9 mouse cellular contexts compared by ENCODE assay signal in genomic region chr7:28595751-28596435, GRCm38 (mm10). TPM values are rescaled to one million over a fixed set of nuclear protein-coding genes. Genes with fewer than 3 reads are reported as not detected.
DNase-seq lines count a peak whose midpoint lies in the region; ATAC-seq lines count a peak whose summit lies in the region.
"Had no signal": no experiment of that assay in that cellular context is flagged by ENCODE, and none has a peak within 500 bp of the region (broad histone marks: within the 10 kb centered on the region; RNA-seq: fewer than 3 reads in every experiment).

No protein-coding gene starts in this region.

- ATAC-seq in hindbrain, embryonic 12.5 days (ENCODE audit: low FRiP score) = no peak
- ATAC-seq in hindbrain, embryonic 16.5 days = no peak
- ATAC-seq in hindbrain, embryonic 14.5 days (ENCODE audit: low FRiP score) = no peak
- ATAC-seq in midbrain, embryonic 14.5 days (ENCODE audit: low FRiP score, low TSS enrichment) = no peak
- ATAC-seq in CD4-positive, CD25-positive, alpha-beta regulatory T cell, adult 4 months = no peak

- H3K9me3 ChIP-seq in hindbrain, embryonic 12.5 days (replicated peaks) = no peaks in the 10 kb centered on the region
- no peaks in the 10 kb centered on the region for H3K9me3 ChIP-seq in hindbrain, embryonic 16.5 days (ENCODE audit: control insufficient read depth, low read length)
- no peaks in the 10 kb centered on the region for H3K9me3 ChIP-seq in hindbrain, embryonic 14.5 days (ENCODE audit: control insufficient read depth, low read length)
- no peaks in the 10 kb centered on the region for H3K9me3 ChIP-seq in midbrain, embryonic 14.5 days (ENCODE audit: control insufficient read depth, low read length)

- H3K36me3 ChIP-seq in hindbrain, embryonic 12.5 days = 0 out of 2 replicates have a peak, but pooled peaks cover 7% of the 10 kb centered on the region
- no peaks in the 10 kb centered on the region for H3K36me3 ChIP-seq in hindbrain, embryonic 16.5 days (ENCODE audit: control insufficient read depth, insufficient read depth, low read length)
- H3K36me3 ChIP-seq in hindbrain, embryonic 14.5 days (replicated peaks; ENCODE audit: control insufficient read depth, insufficient read depth) = no peaks in the 10 kb centered on the region
- H3K36me3 ChIP-seq in midbrain, embryonic 14.5 days (ENCODE audit: control insufficient read depth, insufficient read depth, low read length) = no peaks in the 10 kb centered on the region

- peaks cover 47% of the 10 kb centered on the region for H3K4me1 ChIP-seq in hindbrain, embryonic 12.5 days
- peaks cover 28% of the 10 kb centered on the region for H3K4me1 ChIP-seq in hindbrain, embryonic 16.5 days (ENCODE audit: control insufficient read depth, insufficient read depth, low read depth, low read length)
- H3K4me1 ChIP-seq in hindbrain, embryonic 14.5 days (replicated peaks; ENCODE audit: control insufficient read depth, insufficient read depth, low read length) = peaks cover 32% of the 10 kb centered on the region
- peaks cover 17% of the 10 kb centered on the region for H3K4me1 ChIP-seq in midbrain, embryonic 14.5 days (ENCODE audit: control insufficient read depth, insufficient read depth, low read length)

- H3K9ac ChIP-seq in hindbrain, embryonic 12.5 days = peak overlapping the region; percentile 76
- H3K9ac ChIP-seq in hindbrain, embryonic 16.5 days (ENCODE audit: low read depth, low read length) = no peak overlapping the region; the same call in 1 of the 2 replicates
- no peak overlapping the region for H3K9ac ChIP-seq in hindbrain, embryonic 14.5 days
- no peak overlapping the region for H3K9ac ChIP-seq in midbrain, embryonic 14.5 days (replicated peaks; ENCODE audit: low read length)

- H3K27ac ChIP-seq in hindbrain, embryonic 12.5 days = no peak overlapping the region
- H3K27ac ChIP-seq in hindbrain, embryonic 16.5 days (ENCODE audit: low read depth, low read length) = no peak overlapping the region
- no peak overlapping the region for H3K27ac ChIP-seq in hindbrain, embryonic 14.5 days
- H3K27ac ChIP-seq in midbrain, embryonic 14.5 days (replicated peaks; ENCODE audit: low read depth, low read length) = no peak overlapping the region

- 0 out of 2 replicates have a peak overlapping the region, but pooled peaks have one; percentile 65 for H3K4me3 ChIP-seq in hindbrain, embryonic 12.5 days
- no peak overlapping the region for H3K4me3 ChIP-seq in hindbrain, embryonic 16.5 days (ENCODE audit: low read length)
- no peak overlapping the region for H3K4me3 ChIP-seq in hindbrain, embryonic 14.5 days (replicated peaks; ENCODE audit: low read length)
- H3K4me3 ChIP-seq in midbrain, embryonic 14.5 days (replicated peaks; ENCODE audit: low read depth, low read length) = no peak overlapping the region

- no peaks in the 10 kb centered on the region for H3K27me3 ChIP-seq in hindbrain, embryonic 12.5 days
- H3K27me3 ChIP-seq in hindbrain, embryonic 16.5 days (replicated peaks; ENCODE audit: control insufficient read depth, insufficient read depth, low read length) = no peaks in the 10 kb centered on the region
- H3K27me3 ChIP-seq in hindbrain, embryonic 14.5 days (ENCODE audit: control insufficient read depth, insufficient read depth, low read length) = no peaks in the 10 kb centered on the region
- no peaks in the 10 kb centered on the region for H3K27me3 ChIP-seq in midbrain, embryonic 14.5 days (ENCODE audit: control insufficient read depth, insufficient read depth, low read length)

- WGBS in hindbrain, embryonic 12.5 days = 74% methylated on average over 8 of the region's 8 CpGs
- 61% methylated on average over 8 of the region's 8 CpGs for WGBS in hindbrain, embryonic 16.5 days
- WGBS in hindbrain, embryonic 14.5 days = 73% methylated on average over 8 of the region's 8 CpGs
- 77% methylated on average over 8 of the region's 8 CpGs for WGBS in midbrain, embryonic 14.5 days

- peak overlapping the region; percentile 79 for H3K4me2 ChIP-seq in hindbrain, embryonic 12.5 days (replicated peaks)
- H3K4me2 ChIP-seq in hindbrain, embryonic 16.5 days (ENCODE audit: low read length) = no peak overlapping the region
- H3K4me2 ChIP-seq in hindbrain, embryonic 14.5 days (replicated peaks) = peak overlapping the region; percentile 93
- H3K4me2 ChIP-seq in midbrain, embryonic 14.5 days (ENCODE audit: low read length) = peak overlapping the region; percentile 90

- peak; percentile 71 for DNase-seq in adrenal gland, postnatal 10 days
- no peak for DNase-seq in hindbrain, embryonic 14.5 days (ENCODE audit: low spot score)
- no peak for DNase-seq in midbrain, embryonic 14.5 days
- DNase-seq in gastrocnemius, postnatal 10 days = no peak
- DNase-seq in urinary bladder, postnatal 14 days (ENCODE audit: low spot score) = no peak

RNA-seq across cellular contexts. Expression of gene Samd4b, which starts 2.1 kb away (rescaled TPM):
- 35.6 and 38.6 TPM in 2 replicates for polyA plus RNA-seq in hindbrain, embryonic 12.5 days (2016; fragmentation: Nextera tagmentation; extraction: Ambion mirVana)
- polyA plus RNA-seq in hindbrain, embryonic 16.5 days (2015; fragmentation: Nextera tagmentation; extraction: Ambion mirVana) = 11.1 and 23.4 TPM in 2 replicates
- 10 to 100 TPM; 45.5 to 49.6 TPM for total RNA-seq in adrenal gland, postnatal 10 days (2021)
- 26.8 and 27.6 TPM in 2 replicates for polyA plus RNA-seq in hindbrain, embryonic 14.5 days (2014; fragmentation: Nextera tagmentation; extraction: Ambion mirVana)
- 27.2 and 29.5 TPM in 2 replicates for polyA plus RNA-seq in midbrain, embryonic 14.5 days (2014; fragmentation: Nextera tagmentation; extraction: Ambion mirVana)
- polyA plus RNA-seq in CD4-positive, CD25-positive, alpha-beta regulatory T cell, adult 4 months (2017; shearing (Covaris generic)) = 1 to 10 TPM; 7.4 to 7.5 TPM
- 10 to 100 TPM; 24.7 to 27.5 TPM for total RNA-seq in gastrocnemius, postnatal 10 days (2021)

RNA-seq across cellular contexts. Expression of gene Pak4, which starts 2.1 kb away (rescaled TPM):
- polyA plus RNA-seq in hindbrain, embryonic 12.5 days (2016; fragmentation: Nextera tagmentation; extraction: Ambion mirVana) = 31.8 and 34.3 TPM in 2 replicates
- polyA plus RNA-seq in hindbrain, embryonic 16.5 days (2015; fragmentation: Nextera tagmentation; extraction: Ambion mirVana) = 18.2 and 21.5 TPM in 2 replicates
- 10 to 100 TPM; 19.4 to 20.4 TPM for total RNA-seq in adrenal gland, postnatal 10 days (2021)
- 13.2 and 14.2 TPM in 2 replicates for polyA plus RNA-seq in hindbrain, embryonic 14.5 days (2014; fragmentation: Nextera tagmentation; extraction: Ambion mirVana)
- 12.3 and 15.6 TPM in 2 replicates for polyA plus RNA-seq in midbrain, embryonic 14.5 days (2014; fragmentation: Nextera tagmentation; extraction: Ambion mirVana)
- 1 to 10 TPM; 1.9 to 2.1 TPM for polyA plus RNA-seq in CD4-positive, CD25-positive, alpha-beta regulatory T cell, adult 4 months (2017; shearing (Covaris generic))
- 1 to 10 TPM; 5.5 to 7.0 TPM for total RNA-seq in gastrocnemius, postnatal 10 days (2021)

RNA-seq across cellular contexts. Expression of gene Acp7, which starts 35.2 kb away (rescaled TPM):
- polyA plus RNA-seq in hindbrain, embryonic 12.5 days (2016; fragmentation: Nextera tagmentation; extraction: Ambion mirVana) = 0.12 TPM in 1 of 2 replicates, not detected in the other
- polyA plus RNA-seq in hindbrain, embryonic 16.5 days (2015; fragmentation: Nextera tagmentation; extraction: Ambion mirVana) = 0.31 and 0.34 TPM in 2 replicates
- not detected for total RNA-seq in adrenal gland, postnatal 10 days (2021)
- polyA plus RNA-seq in hindbrain, embryonic 14.5 days (2014; fragmentation: Nextera tagmentation; extraction: Ambion mirVana) = 0.33 and 0.51 TPM in 2 replicates
- not detected in 2 replicates for polyA plus RNA-seq in midbrain, embryonic 14.5 days (2014; fragmentation: Nextera tagmentation; extraction: Ambion mirVana)
- polyA plus RNA-seq in CD4-positive, CD25-positive, alpha-beta regulatory T cell, adult 4 months (2017; shearing (Covaris generic)) = not detected
- total RNA-seq in gastrocnemius, postnatal 10 days (2021) = not detected

RNA-seq across cellular contexts. Expression of gene Nccrp1, which starts 48.8 kb away (rescaled TPM):
- not detected in 2 replicates for polyA plus RNA-seq in hindbrain, embryonic 12.5 days (2016; fragmentation: Nextera tagmentation; extraction: Ambion mirVana)
- 0.14 TPM in 1 of 2 replicates, not detected in the other for polyA plus RNA-seq in hindbrain, embryonic 16.5 days (2015; fragmentation: Nextera tagmentation; extraction: Ambion mirVana)
- not detected for total RNA-seq in adrenal gland, postnatal 10 days (2021)
- 0.12 and 0.13 TPM in 2 replicates for polyA plus RNA-seq in hindbrain, embryonic 14.5 days (2014; fragmentation: Nextera tagmentation; extraction: Ambion mirVana)
- polyA plus RNA-seq in midbrain, embryonic 14.5 days (2014; fragmentation: Nextera tagmentation; extraction: Ambion mirVana) = 0.13 TPM in 1 of 2 replicates, not detected in the other
- polyA plus RNA-seq in CD4-positive, CD25-positive, alpha-beta regulatory T cell, adult 4 months (2017; shearing (Covaris generic)) = not detected
- total RNA-seq in gastrocnemius, postnatal 10 days (2021) = not detected

RNA-seq across cellular contexts. Expression of gene Sycn, which starts 55.2 kb away (rescaled TPM):
- not detected in 2 replicates for polyA plus RNA-seq in hindbrain, embryonic 12.5 days (2016; fragmentation: Nextera tagmentation; extraction: Ambion mirVana)
- polyA plus RNA-seq in hindbrain, embryonic 16.5 days (2015; fragmentation: Nextera tagmentation; extraction: Ambion mirVana) = not detected in 2 replicates
- total RNA-seq in adrenal gland, postnatal 10 days (2021) = not detected
- polyA plus RNA-seq in hindbrain, embryonic 14.5 days (2014; fragmentation: Nextera tagmentation; extraction: Ambion mirVana) = not detected in 2 replicates
- not detected in 2 replicates for polyA plus RNA-seq in midbrain, embryonic 14.5 days (2014; fragmentation: Nextera tagmentation; extraction: Ambion mirVana)
- polyA plus RNA-seq in CD4-positive, CD25-positive, alpha-beta regulatory T cell, adult 4 months (2017; shearing (Covaris generic)) = not detected
- total RNA-seq in gastrocnemius, postnatal 10 days (2021) = not detected
- total RNA-seq: left cerebral cortex, postnatal 25 days had no signal
